Mouse (Mus musculus) retina, postnatal 7 days (tissue): ENCODE measurements around the gene Sap30.
A peak's percentile ranks its signal among the peaks of the same experiment; 100 is the strongest.
"Not testable (repeated sequence)": the region's sequence is repeated elsewhere in the genome, so short reads cannot be mapped to it uniquely, and the experiment has no call there.

Source experiments
- DNase-seq: peaks from one replicate; pipeline ENCODE4 v3.0.0-alpha.2; 2012; ENCODE audit warnings: low read depth, low spot score

The Sap30 gene

DNA sequence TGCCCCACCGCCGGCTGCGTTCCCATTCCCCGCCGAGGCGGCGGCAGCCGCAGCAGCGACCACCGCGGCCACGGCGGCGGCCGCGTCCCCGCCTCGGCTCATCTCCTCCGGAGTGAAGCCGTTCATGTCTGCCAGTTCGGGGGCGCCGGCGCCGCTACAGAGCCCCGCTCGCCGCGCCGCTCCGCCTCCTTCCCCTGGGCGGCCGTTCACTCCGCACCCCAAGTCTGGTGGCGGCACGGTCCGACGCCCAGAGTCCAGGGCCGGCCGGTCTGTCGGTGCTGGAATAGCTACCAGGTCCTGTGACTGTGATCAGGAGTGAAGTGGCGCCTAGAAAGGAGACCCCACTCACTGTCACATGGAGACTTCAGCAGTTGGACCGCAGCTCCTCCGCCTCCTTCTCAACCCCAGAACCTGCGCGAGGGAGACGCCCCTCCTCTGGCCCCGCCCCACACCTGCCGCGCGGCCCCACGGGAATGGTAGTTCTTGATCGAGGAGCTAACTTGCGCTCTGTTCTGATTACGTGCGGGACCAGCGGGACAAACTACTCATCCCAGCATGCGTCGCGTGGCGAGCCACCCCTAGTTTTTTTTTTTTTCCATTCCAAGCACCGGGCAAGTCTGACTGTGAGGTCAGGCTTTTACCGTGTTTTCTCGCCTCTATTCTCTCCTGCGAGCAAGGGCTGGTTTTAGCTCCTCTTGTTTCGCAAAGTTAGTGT, at the start of gene Sap30:
Gene Sap30 (minus strand): TSS at position 420 of the 715 bp plus-strand sequence.
- DNase-seq = peak; percentile 95

DNA sequence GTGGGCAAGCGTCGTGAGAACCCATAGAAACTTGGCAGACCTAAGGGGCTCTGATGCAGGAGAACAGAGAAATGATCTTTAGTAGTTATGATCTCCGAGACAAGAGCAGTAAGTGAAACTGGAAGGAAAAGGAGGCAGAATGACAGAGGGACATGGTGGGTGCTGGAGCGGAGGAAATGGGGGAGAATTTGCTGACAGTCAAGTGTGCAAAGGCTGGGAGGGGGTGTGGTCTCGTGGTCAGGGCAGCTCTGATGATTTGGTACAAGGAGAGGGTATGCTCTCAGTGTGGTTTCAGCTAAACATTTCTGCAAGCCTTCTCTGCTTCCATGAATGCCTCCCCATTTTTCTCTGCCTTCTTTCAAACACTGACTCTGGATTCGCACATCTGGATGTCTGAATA, 48.5 kb upstream of the Sap30 start:
- DNase-seq = no peak

DNA sequence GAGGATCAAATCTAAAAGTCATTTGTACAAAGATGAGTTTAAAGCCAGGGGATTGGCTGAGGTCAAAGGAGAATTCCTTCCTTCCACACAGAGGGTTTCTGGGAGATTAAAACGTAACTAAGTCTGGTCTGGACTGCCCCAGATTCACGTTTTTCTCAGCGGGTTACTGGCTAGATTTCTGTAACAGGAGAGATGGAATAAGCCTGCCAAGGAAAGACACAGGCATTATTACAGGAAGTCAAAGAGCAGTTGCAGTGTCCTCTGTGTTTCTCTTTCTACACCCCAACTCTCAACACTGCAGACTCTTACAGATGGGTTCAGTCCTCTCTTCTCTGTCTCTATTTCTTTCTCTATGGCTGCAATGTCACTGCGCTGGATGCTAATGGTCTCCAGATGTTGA, 46.8 kb upstream of the Sap30 start:
- DNase-seq = no peak

DNA sequence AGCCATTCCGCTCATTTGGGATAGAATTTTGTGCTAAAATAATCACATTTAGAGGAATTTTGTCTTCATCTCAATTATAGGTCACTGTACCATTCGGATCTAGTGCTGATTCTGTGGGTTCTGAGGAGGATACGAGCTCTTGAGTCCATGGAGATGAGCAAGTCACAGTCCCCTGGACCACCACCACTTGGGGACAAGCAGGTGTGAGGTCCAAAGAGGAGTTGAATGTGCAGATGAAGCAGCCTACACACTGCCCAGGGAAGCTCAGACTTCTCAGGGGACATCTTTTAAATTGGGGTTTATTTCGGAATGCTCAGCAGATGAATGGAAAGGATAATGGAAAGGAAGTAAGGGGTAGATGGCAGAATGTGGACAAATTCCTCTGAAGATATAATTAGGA, 45.4 kb upstream of the Sap30 start:
- no peak for DNase-seq

DNA sequence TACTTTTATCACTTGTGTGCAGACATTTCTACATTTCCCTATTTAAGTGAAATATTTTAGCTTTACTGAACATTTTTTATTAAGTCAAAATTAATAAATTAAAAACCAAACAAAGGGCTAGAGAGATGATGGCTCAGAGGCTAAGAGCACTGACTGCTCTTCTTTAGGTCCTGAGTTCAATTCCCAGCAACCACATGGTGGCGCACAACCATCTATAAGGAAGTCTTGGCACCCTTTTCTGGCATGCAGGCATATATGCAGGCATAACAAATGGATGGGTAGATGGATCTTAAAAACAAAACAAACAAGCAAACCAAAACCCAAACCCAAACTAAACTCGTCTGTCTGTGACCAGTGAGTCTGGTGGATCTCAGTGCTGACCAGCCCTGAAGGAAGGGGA, 44.6 kb upstream of the Sap30 start:
- no peak for DNase-seq

DNA sequence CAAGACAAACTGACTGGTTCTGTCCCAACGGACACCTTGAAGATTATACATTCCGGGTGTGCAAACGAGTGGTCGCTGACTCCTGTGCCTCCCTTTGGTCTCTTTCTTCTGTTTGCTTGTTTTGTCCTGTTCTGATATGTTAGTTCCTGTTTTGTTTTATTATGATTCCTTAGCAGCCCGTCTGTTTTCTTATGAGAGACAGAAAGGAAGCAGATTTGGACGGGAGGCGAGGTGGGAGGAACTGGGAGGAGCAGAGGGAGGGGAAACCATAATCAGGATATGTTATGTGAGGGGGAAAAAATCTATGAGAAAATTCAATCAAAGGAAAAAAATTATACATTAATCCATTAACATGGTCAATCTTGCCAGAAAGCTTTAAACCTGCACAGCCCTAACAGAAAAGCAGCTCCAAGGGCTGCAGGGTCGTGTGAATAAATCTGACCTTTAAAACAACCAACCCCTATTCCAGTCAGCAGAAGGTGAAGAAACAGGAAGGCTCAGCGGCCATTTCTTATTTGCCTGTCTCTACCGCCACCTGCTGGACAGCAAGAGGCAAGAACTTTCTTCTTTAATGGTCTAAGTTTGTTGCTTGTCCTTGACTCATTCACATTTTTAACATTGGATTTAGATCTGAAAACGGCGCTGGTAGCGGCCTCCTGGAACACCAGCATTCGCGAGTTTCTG, 43.1 kb upstream of the Sap30 start:
- DNase-seq = peak; percentile 65

DNA sequence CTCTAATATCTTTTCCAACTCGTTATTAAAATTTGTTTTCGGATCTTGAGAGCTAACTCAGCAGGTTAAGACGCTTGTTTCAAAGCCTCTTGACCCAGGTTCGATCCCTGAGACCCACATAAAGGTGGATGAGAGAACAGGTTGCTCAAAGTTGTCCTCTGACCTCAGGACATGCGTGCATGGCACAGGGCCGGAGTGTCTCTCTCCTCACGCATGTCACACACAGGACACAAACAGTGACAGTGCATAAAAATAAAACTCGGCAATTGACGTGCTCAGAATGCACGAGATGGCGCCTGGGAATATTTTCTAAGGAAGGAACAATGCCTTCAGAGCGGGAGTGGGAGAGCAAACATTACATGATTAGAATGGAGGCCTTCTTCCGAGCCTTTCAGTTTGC, 42.6 kb upstream of the Sap30 start:
- DNase-seq = no peak

DNA sequence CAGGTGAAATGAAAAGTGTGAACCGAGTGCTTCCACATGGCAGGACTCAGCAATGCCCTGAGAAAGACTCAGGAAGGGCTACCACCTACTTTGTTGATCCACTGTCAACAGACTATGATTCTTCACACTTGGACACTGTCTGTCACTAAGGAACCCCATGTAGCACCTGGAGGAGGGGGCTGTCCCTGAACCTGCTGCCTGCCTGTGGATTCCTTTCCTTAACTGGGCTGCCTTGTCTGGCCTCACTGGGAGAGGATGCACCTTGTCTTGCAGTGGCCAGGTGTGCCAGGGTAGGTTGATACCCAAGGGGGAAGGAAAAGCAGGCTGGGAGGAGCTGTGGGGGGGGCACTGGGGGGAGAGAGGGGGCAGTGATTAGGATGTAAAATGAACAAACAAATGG, 40.4 kb upstream of the Sap30 start:
- DNase-seq = no peak

DNA sequence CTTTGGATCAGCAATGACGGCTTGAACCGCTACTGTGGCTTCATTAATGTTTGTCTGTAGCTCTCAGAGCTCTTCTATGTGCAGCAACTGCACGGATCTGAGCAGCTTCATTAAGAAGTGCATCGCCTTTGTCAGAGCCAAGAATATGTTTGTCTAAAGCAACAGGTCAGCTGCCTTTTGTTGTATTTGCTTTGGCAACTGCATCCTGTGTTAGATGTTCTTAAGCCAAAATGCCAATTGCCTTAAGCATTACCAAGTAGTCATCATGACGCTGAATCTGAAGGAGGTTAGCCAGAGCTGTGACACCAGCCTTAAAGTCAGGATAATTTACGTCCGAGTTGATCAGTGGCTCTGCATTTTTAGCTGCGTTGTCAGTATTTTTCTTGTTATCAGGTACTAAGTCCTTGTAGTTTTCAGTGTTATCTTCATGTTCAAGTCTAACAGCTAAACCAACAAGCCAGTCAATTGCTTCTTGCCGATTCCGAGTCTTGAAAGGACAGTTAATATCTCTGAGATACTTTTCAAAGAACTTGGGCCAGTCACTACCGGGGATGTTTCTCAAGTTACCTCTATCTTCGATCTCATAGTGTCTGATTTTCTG, 32.6 kb upstream of the Sap30 start:
- no peak for DNase-seq

DNA sequence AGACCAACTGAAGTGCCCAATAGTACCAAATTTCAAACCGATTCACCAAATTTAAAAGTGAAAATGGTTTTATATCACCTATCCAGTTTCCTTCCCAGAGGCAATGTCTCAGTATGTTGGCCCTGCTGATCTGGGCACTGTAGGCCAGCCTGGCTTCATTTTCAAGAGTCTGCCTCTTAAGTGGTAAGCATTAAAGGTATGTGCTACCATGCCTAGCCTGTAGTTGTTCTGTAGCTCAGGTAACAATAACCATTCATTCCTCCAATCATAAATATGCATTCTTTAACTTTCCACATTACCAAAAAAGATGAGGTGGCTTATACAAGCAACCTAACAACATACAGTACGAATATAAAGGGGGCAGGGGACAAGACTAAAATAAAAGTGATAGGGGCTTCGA, 30.1 kb upstream of the Sap30 start:
- no peak for DNase-seq

DNA sequence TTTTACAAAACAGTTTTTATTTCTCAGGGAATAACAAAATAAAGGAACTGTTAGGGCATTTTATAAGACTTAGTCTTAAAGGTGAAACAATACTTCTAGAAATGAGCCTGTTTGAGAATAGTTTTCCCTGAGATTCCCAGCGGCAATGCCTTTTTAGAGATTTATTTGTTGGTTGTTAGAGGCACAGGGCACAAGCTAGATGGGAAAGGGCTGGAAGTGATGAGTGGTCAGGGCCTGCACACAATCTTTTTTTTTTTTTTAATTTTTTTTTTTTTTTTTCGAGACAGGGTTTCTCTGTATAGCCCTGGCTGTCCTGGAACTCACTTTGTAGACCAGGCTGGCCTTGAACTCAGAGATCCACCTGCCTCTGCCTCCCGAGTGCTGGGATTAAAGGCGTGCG, 29.0 kb upstream of the Sap30 start:
- not testable (repeated sequence) for DNase-seq

DNA sequence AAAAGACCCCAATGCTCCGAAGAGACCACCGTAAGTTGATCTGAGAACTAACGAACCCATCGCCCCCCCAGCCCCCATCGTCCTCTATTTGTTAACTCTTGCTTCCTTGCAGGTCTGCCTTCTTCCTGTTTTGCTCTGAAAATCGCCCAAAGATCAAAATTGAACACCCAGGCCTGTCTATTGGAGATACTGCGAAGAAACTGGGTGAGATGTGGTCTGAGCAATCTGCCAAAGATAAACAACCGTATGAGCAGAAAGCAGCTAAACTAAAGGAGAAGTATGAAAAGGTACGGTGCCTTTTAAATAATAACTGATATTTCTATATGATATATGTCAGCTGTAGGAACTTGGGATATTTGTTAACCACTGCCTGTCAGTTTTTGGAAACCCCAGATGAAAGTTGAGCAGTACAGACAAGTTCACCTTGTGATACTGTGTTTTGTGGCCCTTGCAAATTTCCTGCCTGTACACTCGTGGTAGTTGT, 25.6 kb upstream of the Sap30 start:
- not testable (repeated sequence) for DNase-seq

DNA sequence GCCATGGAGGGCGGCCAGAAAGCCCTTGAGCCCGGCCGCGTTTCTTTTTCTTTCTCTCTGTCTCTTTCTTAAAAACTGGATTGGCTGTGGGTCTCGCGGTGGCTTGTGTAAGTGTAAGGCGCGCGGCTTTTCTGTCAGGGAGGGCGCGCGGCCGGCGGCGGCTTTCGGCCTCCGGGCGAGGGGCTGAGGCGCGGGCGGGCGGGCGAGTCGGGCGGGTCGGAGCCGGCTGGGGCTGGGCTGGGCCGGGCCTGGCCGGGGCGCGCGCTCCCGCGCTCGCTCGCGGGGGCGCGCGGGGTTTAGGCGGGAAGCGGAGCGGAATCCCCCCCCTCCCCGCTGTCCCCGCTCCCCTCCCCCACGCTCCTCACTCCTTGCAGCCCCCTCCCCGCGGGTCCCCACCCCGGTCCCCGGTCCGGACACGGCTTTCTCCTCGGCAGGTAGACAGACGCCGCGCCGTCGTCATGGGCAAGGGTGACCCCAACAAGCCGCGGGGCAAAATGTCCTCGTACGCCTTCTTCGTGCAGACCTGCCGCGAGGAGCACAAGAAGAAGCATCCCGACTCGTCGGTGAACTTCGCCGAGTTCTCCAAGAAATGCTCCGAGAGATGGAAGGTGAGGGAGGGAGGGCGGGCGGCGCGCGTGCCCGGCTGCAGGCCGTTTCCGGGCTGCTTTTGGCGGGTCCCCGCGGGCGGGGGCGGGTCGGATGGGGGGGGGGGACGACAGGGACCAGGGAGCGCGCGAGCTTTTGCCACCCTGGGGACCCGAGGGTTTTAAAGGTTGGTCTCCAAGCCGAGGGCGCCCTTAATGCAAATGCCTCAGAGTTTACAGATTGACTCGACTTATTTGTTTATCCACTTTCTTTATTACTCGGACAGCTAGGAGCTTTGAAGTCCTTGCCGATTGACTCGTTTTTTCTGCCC, 24.7 kb upstream of the Sap30 start:
- no peak for DNase-seq

DNA sequence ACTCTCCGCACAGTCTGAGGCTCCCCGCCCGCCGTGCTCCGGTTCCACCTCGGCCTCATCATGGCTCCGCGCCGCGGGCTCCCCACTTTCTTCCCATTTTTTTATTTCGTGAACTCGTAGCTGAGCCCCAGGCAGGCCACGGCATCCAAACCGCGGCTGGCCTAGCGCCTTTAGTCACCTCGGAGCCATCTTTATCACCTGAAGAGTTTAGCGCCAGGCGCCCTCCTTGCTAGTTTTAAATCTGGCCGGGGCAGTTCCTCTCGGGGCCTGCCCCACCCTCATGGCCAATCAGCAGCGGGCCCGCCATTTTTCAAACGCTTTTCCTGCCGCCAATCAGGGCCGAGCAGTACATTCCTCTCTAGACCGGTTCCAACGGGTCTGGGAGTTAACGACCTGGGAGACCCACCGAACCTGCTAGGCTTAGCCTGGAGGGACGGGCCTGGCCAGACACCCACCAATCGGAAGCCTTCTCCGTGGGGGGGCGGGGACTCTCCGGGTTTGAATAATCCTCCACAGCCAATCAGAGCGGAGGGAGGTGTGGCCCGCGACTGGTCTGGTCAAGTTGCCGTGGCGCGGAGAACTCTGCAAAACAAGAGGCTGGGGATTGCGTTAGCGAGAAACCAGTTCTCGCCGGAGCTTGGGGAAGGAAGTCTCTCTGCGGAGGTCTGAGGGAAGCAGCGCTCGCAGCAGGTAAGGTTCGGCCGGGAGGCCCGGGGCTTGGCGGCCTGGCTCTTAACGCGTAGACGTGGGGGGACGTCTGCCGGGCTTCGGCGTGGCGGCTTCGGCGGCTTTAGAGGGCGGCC, 23.9 kb upstream of the Sap30 start, which contains the start of gene Hmgb2:
Gene Hmgb2 (plus strand): TSS at position 592 of the 803 bp plus-strand sequence.
- DNase-seq = peak; percentile 99

DNA sequence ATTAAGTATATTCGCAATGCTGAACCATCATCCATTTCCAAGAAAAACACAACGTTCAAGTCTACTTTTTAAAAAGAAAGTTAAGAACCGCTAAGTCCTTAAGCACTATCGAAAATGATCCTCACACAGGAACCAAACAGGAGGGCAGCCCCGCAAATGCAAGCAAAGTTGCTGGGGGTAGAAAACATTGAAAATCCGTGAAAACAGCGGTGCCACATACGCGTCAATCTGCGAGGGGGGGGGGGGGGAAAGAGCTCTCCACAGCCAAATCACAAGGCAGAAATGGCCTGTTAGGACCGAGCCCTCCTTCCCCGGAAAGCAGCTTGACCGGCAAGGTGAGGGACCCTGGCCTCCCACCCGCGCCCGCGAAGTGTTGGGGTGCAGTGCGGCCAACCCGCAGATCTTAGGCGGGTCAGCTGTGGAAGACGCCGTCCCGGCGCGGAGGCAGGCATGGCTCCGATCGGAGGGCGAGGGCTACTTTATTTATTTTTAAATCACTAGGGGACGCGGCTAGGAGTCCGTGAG, 23.2 kb upstream of the Sap30 start:
- DNase-seq = no peak

DNA sequence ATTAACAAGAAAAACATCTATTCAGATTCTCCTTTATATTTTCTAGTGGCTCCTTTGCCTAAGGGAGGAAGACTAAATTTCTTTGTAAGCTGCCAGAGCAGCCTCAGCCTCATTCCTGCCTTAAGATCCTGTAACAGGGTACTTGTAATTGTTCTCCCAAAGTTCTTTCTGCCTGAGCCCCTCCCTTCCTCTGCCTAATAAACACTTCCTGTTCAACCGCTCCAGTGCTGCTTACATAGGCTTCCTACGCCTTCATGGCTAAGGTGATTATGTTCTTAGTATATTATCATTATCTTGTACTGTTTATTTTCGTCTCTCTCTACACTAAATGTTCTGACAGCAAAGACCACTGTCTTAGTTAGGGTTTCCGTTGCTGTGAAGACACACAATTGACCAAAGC, 21.0 kb upstream of the Sap30 start:
- no peak for DNase-seq

DNA sequence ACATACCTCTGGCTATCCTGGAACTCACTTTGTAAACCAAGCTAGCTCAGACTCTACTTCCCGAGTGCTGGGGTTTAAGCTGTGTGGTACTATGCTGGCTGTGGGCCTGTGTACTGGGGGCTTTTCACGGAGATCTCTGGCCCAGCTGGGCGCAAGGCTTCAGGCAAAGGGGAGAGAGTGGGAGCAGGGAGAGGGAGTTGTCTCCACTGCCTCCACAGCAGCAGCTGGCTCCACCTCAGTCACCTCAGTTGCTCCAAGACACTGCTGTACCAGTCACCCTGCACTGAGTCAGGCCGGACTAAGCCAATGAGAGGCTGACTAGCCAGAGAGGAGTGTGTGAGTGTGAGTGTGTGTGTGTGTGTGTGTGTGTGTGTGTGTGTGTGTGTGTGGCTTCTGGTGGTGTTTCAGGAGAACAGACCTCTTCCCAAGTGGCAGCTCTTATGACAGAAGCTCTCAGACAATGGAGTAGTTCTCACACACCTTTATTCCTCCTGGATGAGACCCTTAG, 19.9 kb upstream of the Sap30 start:
- no peak for DNase-seq

DNA sequence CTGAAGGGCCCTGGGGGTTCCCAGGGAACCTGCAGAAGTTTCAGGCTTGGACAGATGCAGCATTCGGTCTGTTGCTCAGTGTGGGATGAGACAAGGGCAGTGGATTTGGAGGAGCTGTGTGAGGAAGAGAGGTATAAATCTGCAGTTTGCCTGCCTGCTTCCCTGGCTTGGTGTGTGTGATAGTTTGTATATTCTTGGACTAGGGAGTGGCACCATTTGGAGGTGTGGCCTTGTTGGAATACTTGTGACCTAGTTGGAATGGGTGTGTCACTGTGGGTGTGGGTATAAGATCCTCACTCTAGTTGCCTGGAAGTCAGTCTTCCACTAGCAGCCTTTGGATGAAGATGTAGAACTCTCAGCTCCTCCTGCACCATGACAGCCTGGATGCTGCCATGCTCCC, 17.8 kb upstream of the Sap30 start:
- not testable (repeated sequence) for DNase-seq

DNA sequence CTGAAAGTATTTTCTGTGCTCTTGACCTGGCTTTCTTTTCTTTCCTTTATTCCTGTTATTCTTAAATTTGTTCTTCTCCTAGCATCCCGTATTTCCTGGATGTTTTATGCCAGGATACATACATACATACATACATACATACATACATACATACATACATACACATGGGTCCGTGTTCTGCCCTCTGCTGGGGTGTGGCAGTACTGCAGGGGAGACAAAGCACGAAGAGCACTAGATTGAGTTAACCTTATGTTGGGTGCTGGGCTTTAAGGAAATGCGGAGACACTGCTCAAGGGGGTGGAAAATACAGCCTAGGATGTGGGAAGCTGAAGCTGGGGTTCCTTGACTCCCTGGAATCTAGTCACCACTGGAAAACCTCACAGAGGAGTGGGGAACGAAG, 16.0 kb upstream of the Sap30 start:
- peak; percentile 48 for DNase-seq

DNA sequence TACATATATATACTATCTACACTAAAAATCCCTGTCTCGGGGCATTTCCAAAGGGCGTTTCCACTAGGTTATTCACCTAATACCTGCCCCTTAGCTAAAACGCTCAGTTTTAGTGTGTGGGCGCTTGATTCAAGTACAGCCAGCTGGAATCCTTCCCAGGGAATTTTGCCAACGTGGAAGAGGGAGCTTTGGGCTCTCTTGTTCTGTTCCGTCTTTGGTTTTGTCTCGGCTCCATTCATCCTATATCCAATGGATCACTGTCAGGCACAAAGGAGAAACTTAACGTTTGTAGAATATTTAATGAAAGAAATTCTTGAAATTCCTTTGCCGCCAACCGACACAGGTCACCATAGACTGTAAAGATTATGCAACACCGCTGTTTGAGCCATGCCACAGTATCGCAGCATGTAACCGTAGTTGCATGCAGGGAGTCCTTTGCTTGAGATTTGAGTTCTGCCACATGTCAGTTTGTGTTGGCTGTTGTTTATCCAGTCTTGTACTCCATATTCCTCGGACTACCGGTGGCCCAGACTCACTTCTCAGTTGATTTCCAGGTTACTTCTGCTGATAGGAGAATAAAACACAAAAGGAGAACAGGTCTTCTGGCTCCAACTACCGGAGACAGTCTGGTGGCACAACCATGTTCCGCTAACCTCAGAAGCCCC, 11.3 kb upstream of the Sap30 start:
- DNase-seq = no peak
